Mouse (Mus musculus) gastrocnemius, postnatal 36 days (tissue): ENCODE measurements around the gene St8sia2. TPM values are rescaled to one million over a fixed set of nuclear protein-coding genes. Genes with fewer than 3 reads are reported as not detected.

Experiments
- DNase-seq, 2 experiments: peaks; one replicate each; pipeline ENCODE4 v3.0.0; 2022
- intact Hi-C: fragments of 180-260 bp; cut with DNase I; formaldehyde crosslinking; loops from one replicate; pipeline ENCODE4 v1.15.1; 2025
- long read RNA-seq, 2 experiments: library from polyadenylated mRNA; stranded (forward); transcript quantifications; one replicate each; pipeline ENCODE4 v2.0.0; 2021
- total RNA-seq, 2 experiments: library from RNA; stranded (reverse); gene quantifications; 2 replicates each; pipeline ENCODE4 v1.2.3; 2021

Gene St8sia2
- total RNA-seq: under 1 TPM; 0.32 to 0.59 TPM
- long read RNA-seq, experiment 1: 0 reads
- long read RNA-seq, experiment 2: 0 reads

DNA sequence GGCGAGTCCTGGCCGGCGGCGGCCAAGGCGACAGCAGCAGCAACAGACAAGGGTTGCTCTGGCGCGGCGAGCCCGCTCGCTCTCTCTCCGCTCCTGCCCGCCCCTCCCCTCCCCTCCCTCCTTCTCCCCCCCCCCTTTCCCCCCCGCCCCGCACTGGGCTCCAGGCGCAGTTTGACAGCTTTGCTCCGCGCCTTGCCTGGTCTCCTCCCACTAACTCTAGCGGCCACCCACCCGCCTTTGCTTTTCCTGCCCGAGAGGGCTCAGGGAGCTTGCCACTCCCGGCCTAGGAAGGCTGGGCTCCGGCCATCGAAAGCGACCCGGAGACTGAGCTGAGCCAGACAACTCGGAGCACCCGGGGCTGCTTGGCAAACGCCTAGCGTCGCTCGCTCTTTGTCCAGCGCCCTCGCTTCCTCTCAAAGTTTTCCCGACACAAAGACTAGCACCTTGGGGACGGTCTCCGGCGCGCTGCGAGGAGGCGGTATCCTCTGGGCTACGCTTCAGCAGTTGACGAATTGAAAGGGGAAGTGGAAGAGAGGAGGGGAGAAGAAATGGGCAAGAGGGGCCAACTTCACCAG lies at the start of gene St8sia2:
St8sia2 (minus strand) TSS at position 90 of the 575 bp plus-strand sequence.
- intact Hi-C loops: no loop called here
- peak in 1 of 2 experiments; percentile 24 for DNase-seq

DNA sequence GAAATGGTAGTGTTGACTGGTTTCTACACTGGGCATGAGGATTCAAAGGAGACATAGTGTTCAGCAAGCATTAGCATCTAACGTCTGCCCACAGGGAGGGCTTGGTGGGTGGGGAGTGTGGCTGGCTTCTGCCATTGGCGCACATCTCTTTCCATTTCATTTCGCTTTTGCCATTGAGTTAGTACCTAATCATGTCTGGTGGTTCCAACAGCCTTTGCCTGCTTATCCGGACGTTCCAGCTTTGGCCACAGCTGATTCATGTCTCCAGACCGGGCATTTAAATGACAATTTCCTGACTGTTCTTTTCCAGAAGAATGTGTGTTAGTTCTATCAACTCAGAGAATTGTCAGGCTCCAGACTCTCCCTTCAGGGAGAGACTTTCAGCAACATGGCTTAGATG lies 47.6 kb upstream of the St8sia2 start:
- intact Hi-C loops: no loop called here
- DNase-seq: no peak

GRCm38 (mm10) chr7:74060306-74060946 lies 46.9 kb upstream of the St8sia2 start:
- intact Hi-C loops: no loop called here
- peak in 1 of 2 experiments; percentile 12 for DNase-seq

GRCm38 (mm10) chr7:74059684-74060083 lies 46.2 kb upstream of the St8sia2 start:
- DNase-seq: no peak
- intact Hi-C loops: no loop called here

DNA sequence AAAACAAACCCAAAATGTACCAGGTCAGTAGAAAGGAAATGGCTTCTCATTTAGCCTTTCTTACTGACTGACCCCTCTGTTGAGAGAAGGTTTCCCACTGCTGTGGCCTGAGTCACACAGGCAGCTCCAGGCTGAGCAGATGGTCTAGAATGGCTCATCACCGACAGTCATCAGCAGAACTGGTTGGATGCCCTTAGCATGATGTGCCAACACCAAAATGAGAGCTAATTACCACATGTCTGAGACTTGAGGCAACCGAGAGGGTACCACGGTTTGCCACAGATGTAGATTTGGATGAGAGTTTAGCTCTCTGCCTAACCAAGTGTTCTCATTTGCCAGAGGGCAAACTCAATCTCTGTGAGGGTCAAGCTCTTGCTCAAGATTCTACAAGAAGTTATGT lies 42.3 kb upstream of the St8sia2 start:
- intact Hi-C loops: no loop called here
- DNase-seq: no peak

GRCm38 (mm10) chr7:74047591-74047990 lies 34.1 kb upstream of the St8sia2 start:
- no peak for DNase-seq
- intact Hi-C loops: no loop called here

- no peak for DNase-seq
- intact Hi-C loops: no loop called here
Measured at GRCm38 (mm10) chr7:74045166-74045957, 31.9 kb upstream of the St8sia2 start.

GRCm38 (mm10) chr7:74043562-74044138 lies 30.2 kb upstream of the St8sia2 start:
- intact Hi-C loops: no loop called here
- DNase-seq: no peak

DNA sequence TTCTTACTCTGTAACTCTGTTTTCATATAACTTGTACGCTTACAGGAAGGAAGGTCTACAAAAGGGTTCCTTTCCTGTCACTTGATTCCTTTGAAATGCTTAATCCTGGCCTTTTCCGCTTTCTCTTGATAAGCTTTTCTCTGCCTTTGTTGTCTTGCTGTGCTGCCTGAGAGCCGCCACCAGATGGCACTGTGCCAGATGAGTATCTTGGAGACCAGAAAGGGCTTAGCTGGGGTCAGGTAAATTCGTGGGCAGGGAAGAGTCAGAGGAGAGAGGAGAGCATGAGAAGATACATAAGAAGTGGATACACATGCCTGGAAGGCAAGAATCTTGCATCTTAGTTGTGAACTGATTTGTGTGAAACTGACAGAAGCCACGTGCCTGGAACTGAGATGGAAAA lies 11.5 kb upstream of the St8sia2 start:
- intact Hi-C loops: no loop called here

DNA sequence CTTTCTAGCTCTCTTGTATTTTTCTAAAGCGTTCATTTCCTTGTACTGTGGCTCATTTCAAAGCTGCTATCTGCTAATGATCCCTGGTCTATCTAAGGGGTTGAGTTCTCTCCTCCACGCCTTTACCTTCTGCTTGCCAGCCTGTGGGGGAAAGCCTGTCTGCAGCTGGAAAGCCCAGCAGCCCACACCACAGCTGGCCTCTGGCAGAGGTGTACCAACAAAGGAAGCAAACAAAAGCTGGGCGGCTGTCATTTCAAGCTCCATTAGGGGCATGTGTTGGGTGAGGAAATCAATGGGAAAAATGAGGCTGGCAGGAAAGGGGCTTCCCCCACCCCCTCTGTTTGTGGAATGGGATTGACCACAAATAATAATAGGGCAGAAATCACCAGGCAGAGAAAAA lies 10.7 kb upstream of the St8sia2 start:
- DNase-seq: no peak
- intact Hi-C loops: no loop called here

More for the DNA sequence above, 11.5 kb upstream of the St8sia2 start:
- DNase-seq: peak in 1 of 2 experiments; percentile 39

DNA sequence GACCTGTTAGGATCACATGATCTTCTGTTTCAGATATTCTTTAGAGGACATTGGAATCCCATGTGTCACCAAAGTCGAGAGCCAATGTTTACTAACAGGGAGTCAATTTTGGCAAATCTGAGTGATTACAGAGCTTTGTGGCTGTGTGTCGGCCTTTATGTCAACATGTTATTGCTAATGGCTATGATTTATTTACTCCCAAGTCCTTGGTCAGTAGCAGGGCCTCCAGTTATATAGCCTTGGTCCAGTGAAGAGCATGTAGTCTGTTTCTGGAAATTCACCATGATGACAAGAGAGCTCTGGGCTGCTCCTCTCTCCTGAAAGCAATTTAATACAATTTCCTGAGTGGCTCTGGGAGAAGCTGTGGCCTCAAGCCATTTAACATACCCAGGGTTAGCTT lies 9.1 kb upstream of the St8sia2 start:
- DNase-seq: no peak
- intact Hi-C loops: no loop called here

GRCm38 (mm10) chr7:74021771-74022170 lies 8.3 kb upstream of the St8sia2 start:
- intact Hi-C loops: no loop called here
- no peak for DNase-seq

GRCm38 (mm10) chr7:74016613-74017012 lies 3.1 kb upstream of the St8sia2 start:
- intact Hi-C loops: no loop called here
- no peak for DNase-seq

GRCm38 (mm10) chr7:74012858-74013600 lies 461 bp downstream of the St8sia2 start:
- peak in 1 of 2 experiments; percentile 15 for DNase-seq
- intact Hi-C loops: no loop called here

- no peak for DNase-seq
Measured at GRCm38 (mm10) chr7:74011976-74012857, 1.3 kb downstream of the St8sia2 start.

GRCm38 (mm10) chr7:74008946-74009542 lies 4.4 kb downstream of the St8sia2 start:
- intact Hi-C loops: no loop called here
- DNase-seq: no peak

More at GRCm38 (mm10) chr7:74011976-74012857, 1.3 kb downstream of the St8sia2 start:
- intact Hi-C loops: no loop called here

DNA sequence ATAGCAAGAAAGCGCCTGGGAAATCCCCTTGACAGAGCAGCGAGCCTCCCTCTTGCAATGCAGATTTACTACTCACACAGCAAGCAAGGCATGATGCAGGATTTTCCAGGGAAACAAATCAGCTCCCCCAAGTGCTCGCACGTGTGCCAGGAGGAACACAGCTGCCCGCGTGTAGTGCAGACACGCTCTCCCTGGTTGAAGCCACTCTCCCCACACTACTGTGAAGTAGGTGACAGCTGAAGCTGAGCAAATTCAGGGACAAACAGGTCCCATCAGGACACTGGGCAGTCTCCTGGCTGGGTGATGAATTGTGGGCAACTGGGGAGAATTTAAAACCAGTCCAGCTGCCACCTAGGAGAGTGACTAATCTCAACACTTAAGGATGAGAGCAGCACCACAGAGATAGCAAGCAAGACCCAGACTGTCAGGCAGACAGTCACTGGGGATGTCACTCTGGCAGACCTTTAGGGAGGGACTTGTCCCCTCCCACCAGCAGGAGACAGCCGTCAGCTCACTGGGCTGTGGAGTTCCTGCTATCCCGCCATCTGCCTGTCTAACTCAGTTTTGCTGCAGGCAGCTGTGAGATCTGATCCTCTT lies 6.6 kb downstream of the St8sia2 start:
- no peak for DNase-seq
- intact Hi-C loops: no loop called here

DNA sequence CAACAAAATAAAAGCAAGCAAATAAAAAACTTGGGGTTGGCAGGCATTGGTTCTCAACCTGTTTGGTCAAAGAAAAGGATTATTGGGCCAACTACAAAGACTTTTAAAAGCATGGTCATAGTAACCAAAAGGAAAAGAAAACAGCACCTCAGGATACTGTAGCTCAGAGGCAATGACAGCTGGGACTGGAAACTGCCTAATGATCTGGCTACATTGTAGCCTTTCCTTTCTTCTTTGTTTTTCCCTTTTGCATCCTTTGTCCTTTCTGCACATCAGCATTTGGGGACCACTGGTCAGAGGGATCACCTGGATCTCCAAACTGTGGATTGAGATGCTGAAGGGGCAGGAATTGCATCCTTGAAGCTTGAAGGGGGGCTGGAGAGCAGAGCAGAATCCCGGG lies 7.1 kb downstream of the St8sia2 start:
- intact Hi-C loops: no loop called here
- DNase-seq: no peak
